Mouse (Mus musculus) retina, postnatal 7 days (tissue): Measurements from ENCODE around the gene Mrs2.
A peak's percentile ranks its signal among the peaks of the same experiment; 100 is the strongest.
"Not testable (repeated sequence)": the region's sequence is repeated elsewhere in the genome, so short reads cannot be mapped to it uniquely, and the experiment has no call there.

Source experiments
- DNase-seq: peaks from one replicate; pipeline ENCODE4 v3.0.0-alpha.2; 2012; ENCODE audit warnings: low read depth, low spot score

Gene Mrs2

GRCm38 (mm10) chr13:24977820-24978342 lies 42.3 kb downstream of the Mrs2 start:
- no peak for DNase-seq

GRCm38 (mm10) chr13:24976384-24976783 lies 43.8 kb downstream of the Mrs2 start:
- no peak for DNase-seq

GRCm38 (mm10) chr13:24971776-24972175 lies 48.4 kb downstream of the Mrs2 start:
- not testable (repeated sequence) for DNase-seq

GRCm38 (mm10) chr13:24965846-24966201 lies 54.4 kb downstream of the Mrs2 start:
- no peak for DNase-seq

GRCm38 (mm10) chr13:24965130-24965845 lies 54.9 kb downstream of the Mrs2 start:
- no peak for DNase-seq

- DNase-seq: no peak
Measured at GRCm38 (mm10) chr13:24962119-24962518, 58.1 kb downstream of the Mrs2 start.

- DNase-seq: no peak
Measured at GRCm38 (mm10) chr13:24960084-24960483, 60.1 kb downstream of the Mrs2 start.

- no peak for DNase-seq
Measured at GRCm38 (mm10) chr13:24958671-24959070, 61.5 kb downstream of the Mrs2 start.

- DNase-seq: no peak
Measured at GRCm38 (mm10) chr13:24955500-24955899, 64.7 kb downstream of the Mrs2 start.

- DNase-seq: no peak
Measured at GRCm38 (mm10) chr13:24955091-24955490, 65.1 kb downstream of the Mrs2 start.

GRCm38 (mm10) chr13:24952659-24953058 lies 67.5 kb downstream of the Mrs2 start:
- no peak for DNase-seq

- DNase-seq: no peak
Measured at GRCm38 (mm10) chr13:24948870-24949269, 71.3 kb downstream of the Mrs2 start.

GRCm38 (mm10) chr13:24947158-24947557 lies 73.0 kb downstream of the Mrs2 start:
- DNase-seq: no peak

GRCm38 (mm10) chr13:24945567-24945966 lies 74.6 kb downstream of the Mrs2 start:
- no peak for DNase-seq

GRCm38 (mm10) chr13:24943303-24943702 lies 76.9 kb downstream of the Mrs2 start:
- DNase-seq: no peak

- DNase-seq: no peak
Measured at GRCm38 (mm10) chr13:24942512-24943282, 77.5 kb downstream of the Mrs2 start, which contains the start of gene Gpld1. TSS of gene Gpld1 (plus strand) at chr13:24943152.

- no peak for DNase-seq
Measured at GRCm38 (mm10) chr13:24939472-24939871, 80.7 kb downstream of the Mrs2 start.

- DNase-seq: peak; percentile 45
Measured at GRCm38 (mm10) chr13:24938683-24939082, 81.5 kb downstream of the Mrs2 start.

GRCm38 (mm10) chr13:24937839-24938166 lies 82.4 kb downstream of the Mrs2 start:
- DNase-seq: no peak
